Mouse (Mus musculus): Measurements from ENCODE around the gene Wdtc1. TPM values are rescaled to one million over a fixed set of nuclear protein-coding genes. Genes with fewer than 3 reads are reported as not detected.

Wdtc1 gene
- total and polyA plus RNA-seq, 3 experiments = 2.8 to 10.8 (median 9.6) TPM

DNA sequence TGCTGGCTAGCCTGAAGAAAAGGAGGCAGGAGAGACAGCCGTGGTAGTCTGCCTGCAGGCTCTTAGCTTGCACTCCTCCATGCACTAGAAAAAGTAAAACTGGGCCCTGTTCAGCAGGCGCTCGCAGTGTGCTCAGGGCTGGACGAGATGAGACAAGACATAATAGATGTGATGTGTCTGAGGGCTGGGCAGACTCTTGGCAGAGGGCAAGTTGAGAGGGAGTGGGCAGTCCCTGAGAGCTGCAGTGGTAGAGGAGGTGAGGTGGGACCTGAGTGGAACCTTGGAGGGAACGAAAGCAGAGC is 25.7 kb upstream of the Wdtc1 start:
- Histone ChIP-seq H3K9me3 (replicated peaks; ENCODE audit: low read length) (no peaks in the 10 kb centered on the region), H3K27ac (ENCODE audit: insufficient read depth, low read depth) (no peak overlapping the region), H3K4me3 (replicated peaks in 1 of 3; ENCODE audit: low read depth in 2 of 3, low read length in 2 of 3, poor library complexity in 1 of 3) (no peak overlapping the region), H3K4me2 (ENCODE audit: insufficient read depth, low read depth, poor library complexity, severe bottlenecking) (no peak overlapping the region), H3K36me3 (replicated peaks in 1 of 2; ENCODE audit: control insufficient read depth in 1 of 2, insufficient read depth in 1 of 2, low read length in 1 of 2) (peaks cover 7 to 60% of the 10 kb centered on the region in 2 experiments), H3K4me1 (ENCODE audit: control insufficient read depth in 1 of 2, insufficient read depth in 2 of 2) (peaks cover 12 to 68% of the 10 kb centered on the region in 2 experiments), H3K27me3 (replicated peaks) (no peaks in the 10 kb centered on the region), H3K9ac (ENCODE audit: insufficient read depth, low read depth) (no peak overlapping the region), H3K79me2 (replicated peaks; ENCODE audit: control insufficient read depth, extremely low read depth, insufficient read depth, poor library complexity, severe bottlenecking) (peaks cover 13% of the 10 kb centered on the region)
- no peak for DNase-seq (ENCODE audit: extremely low read depth)
- no peak for TF ChIP-seq ETS1 (conservative IDR thresholded peaks at IDR 0.05; ENCODE audit: low read depth, low read length)
- TF ChIP-seq NELFE (IDR thresholded peaks at IDR 0.05; ENCODE audit: low read depth, low read length) = no peak
- in situ Hi-C loops (cut with MboI; ENCODE audit: low pct_ligation_motif_present, low pct_unique_long_range_greater_than_20kb, low sequenced_read_pairs) = no loop called here
- dilution Hi-C loops (cut with MboI; ENCODE audit: extremely low pct_ligation_motif_present, extremely low pct_unique_long_range_greater_than_20kb, low sequenced_read_pairs) = no loop called here

DNA sequence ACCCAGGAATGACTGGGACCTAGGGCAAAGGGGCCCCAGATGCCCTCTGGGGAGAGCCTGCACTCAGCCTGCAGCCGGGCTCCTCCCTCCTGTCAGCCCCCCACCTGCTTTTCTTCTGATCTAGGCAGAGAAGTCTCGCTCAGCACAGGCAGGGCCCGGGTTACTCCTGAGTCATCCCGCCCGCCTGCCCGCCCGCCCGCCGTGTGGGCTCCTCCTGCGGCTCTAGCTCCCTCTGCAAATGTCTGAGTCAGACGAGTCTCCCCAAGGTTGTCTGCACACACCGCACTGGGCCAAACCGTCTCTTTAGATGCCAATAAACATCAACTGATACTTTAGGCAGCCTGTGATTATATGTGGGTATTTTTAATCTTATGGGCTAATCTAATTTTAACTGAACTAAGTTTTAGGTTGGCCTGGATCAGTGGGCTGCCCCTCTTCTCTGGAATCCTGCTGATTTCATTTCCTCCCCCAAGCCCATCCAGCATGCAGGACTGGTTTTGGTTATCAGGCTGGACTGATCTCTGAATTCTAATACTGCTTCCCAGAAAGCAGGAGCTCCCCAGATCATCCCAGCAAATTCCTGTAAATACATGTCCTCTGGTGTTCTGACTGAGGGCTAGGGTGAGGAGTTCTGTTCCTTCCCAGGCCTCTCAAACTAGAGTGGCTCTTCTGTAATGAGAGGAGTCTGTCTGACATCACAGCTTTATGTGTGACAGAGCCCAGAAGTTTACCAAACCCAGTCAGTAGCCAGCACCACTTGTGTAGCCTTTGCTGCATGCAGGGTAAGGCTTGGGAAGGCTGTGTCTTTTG is 25.2 kb upstream of the Wdtc1 start:
- TF ChIP-seq RAD21 (IDR thresholded peaks at IDR 0.05; ENCODE audit: low read depth, low read length) (no peak), CHD1 (IDR thresholded peaks at IDR 0.05; ENCODE audit: low read depth, low read length) (no peak), E2F4 (IDR thresholded peaks at IDR 0.05; ENCODE audit: insufficient replicate concordance, low read depth, low read length) (no peak), ZC3H11A (IDR thresholded peaks at IDR 0.05; ENCODE audit: low read depth, low read length) (no peak), BHLHE40 (IDR thresholded peaks at IDR 0.05; ENCODE audit: low read depth, low read length) (no peak)
- H3K4me2 ChIP-seq (ENCODE audit: insufficient read depth, low read depth, poor library complexity, severe bottlenecking) = no peak overlapping the region
- peaks cover 17% of the 10 kb centered on the region for H3K79me2 ChIP-seq (replicated peaks; ENCODE audit: control insufficient read depth, extremely low read depth, insufficient read depth, poor library complexity, severe bottlenecking)
- peaks cover 12 to 74% of the 10 kb centered on the region in 2 experiments for H3K4me1 ChIP-seq (ENCODE audit: control insufficient read depth in 1 of 2, insufficient read depth in 2 of 2)
- H3K9ac ChIP-seq (ENCODE audit: insufficient read depth, low read depth) = no peak overlapping the region
- no peak overlapping the region for H3K4me3 ChIP-seq (replicated peaks in 1 of 3; ENCODE audit: low read depth in 2 of 3, low read length in 2 of 3, poor library complexity in 1 of 3)
- DNase-seq (ENCODE audit: extremely low read depth) = no peak
- no peak overlapping the region for H3K27ac ChIP-seq (ENCODE audit: insufficient read depth, low read depth)
- in situ Hi-C loops (cut with MboI; ENCODE audit: low pct_ligation_motif_present, low pct_unique_long_range_greater_than_20kb, low sequenced_read_pairs) = no loop called here
- no peaks in the 10 kb centered on the region for H3K27me3 ChIP-seq (replicated peaks)
- dilution Hi-C loops (cut with MboI; ENCODE audit: extremely low pct_ligation_motif_present, extremely low pct_unique_long_range_greater_than_20kb, low sequenced_read_pairs) = no loop called here
- peaks cover 7 to 57% of the 10 kb centered on the region in 2 experiments for H3K36me3 ChIP-seq (replicated peaks in 1 of 2; ENCODE audit: control insufficient read depth in 1 of 2, insufficient read depth in 1 of 2, low read length in 1 of 2)
- H3K9me3 ChIP-seq (replicated peaks; ENCODE audit: low read length) = no peaks in the 10 kb centered on the region

- Histone ChIP-seq H3K79me2 (replicated peaks; ENCODE audit: control insufficient read depth, extremely low read depth, insufficient read depth, poor library complexity, severe bottlenecking) (peaks cover 31% of the 10 kb centered on the region), H3K4me3 (replicated peaks in 1 of 3; ENCODE audit: low read depth in 2 of 3, low read length in 2 of 3, poor library complexity in 1 of 3) (no peak overlapping the region), H3K9me3 (replicated peaks; ENCODE audit: low read length) (no peaks in the 10 kb centered on the region), H3K9ac (ENCODE audit: insufficient read depth, low read depth) (no peak overlapping the region), H3K27ac (ENCODE audit: insufficient read depth, low read depth) (no peak overlapping the region), H3K4me2 (ENCODE audit: insufficient read depth, low read depth, poor library complexity, severe bottlenecking) (no peak overlapping the region), H3K4me1 (ENCODE audit: control insufficient read depth in 1 of 2, insufficient read depth in 2 of 2) (peaks cover 22 to 89% of the 10 kb centered on the region in 2 experiments), H3K27me3 (replicated peaks) (no peaks in the 10 kb centered on the region), H3K36me3 (replicated peaks in 1 of 2; ENCODE audit: control insufficient read depth in 1 of 2, insufficient read depth in 1 of 2, low read length in 1 of 2) (peaks cover 7 to 54% of the 10 kb centered on the region in 2 experiments)
- in situ Hi-C loops (cut with MboI; ENCODE audit: low pct_ligation_motif_present, low pct_unique_long_range_greater_than_20kb, low sequenced_read_pairs) (no loop called here), dilution Hi-C loops (cut with MboI; ENCODE audit: extremely low pct_ligation_motif_present, extremely low pct_unique_long_range_greater_than_20kb, low sequenced_read_pairs) (no loop called here)
- TF ChIP-seq SMC3 (IDR thresholded peaks at IDR 0.05; ENCODE audit: low read depth, low read length) (no peak), HCFC1 (IDR thresholded peaks at IDR 0.05; ENCODE audit: low read depth, low read length) (no peak), NRF1 (IDR thresholded peaks at IDR 0.05; ENCODE audit: low read depth, low read length) (no peak), CHD1 (IDR thresholded peaks at IDR 0.05; ENCODE audit: low read depth, low read length) (no peak)
- DNase-seq (ENCODE audit: extremely low read depth) = no peak
Observed at GRCm38 (mm10) chr4:133375812-133376577, 22.7 kb upstream of the Wdtc1 start.
